Comparison of ENCODE assay signal across 33 mouse cellular contexts in genomic region chr6:123306315-123306714, GRCm38 (mm10). TPM values are rescaled to one million over a fixed set of nuclear protein-coding genes. Genes with fewer than 3 reads are reported as not detected.
"Had no signal": no experiment of that assay in that cellular context is flagged by ENCODE, and none has a peak within 500 bp of the region (broad histone marks: within the 10 kb centered on the region; RNA-seq: fewer than 3 reads in every experiment).

No protein-coding gene starts in this region.

RNA-seq across cellular contexts. Expression of gene Vmn2r19, which starts 1.8 kb away (rescaled TPM):
- total RNA-seq: gastrocnemius, adult 2 months; gastrocnemius, postnatal 10 days; gastrocnemius, postnatal 25 days; gastrocnemius, postnatal 4 days; granulocyte monocyte progenitor cell, adult 5-6 weeks; heart, adult 18-20 months; heart, adult 8-10 months; heart, postnatal 10 days; heart, postnatal 25 days; heart, postnatal 4 days; layer of hippocampus, adult 2 months; layer of hippocampus, postnatal 10 days; layer of hippocampus, postnatal 25 days; left cerebral cortex, adult 2 months; left cerebral cortex, postnatal 14 days; left cerebral cortex, postnatal 36 days had no signal
- polyA plus RNA-seq: frontal cortex, adult 2 months; heart, embryonic 10.5 days; heart, embryonic 12.5 days; heart, embryonic 14.5 days; heart, embryonic 16.5 days; hindbrain, embryonic 10.5 days; hindbrain, embryonic 12.5 days; hindbrain, embryonic 14.5 days; hindbrain, embryonic 16.5 days; inflammation-experienced regulatory T-cells, adult 6 months; intestine, embryonic 15.5 days; intestine, postnatal 0 days; kidney, embryonic 14.5 days; kidney, embryonic 16.5 days; limb, embryonic 10.5 days; limb, embryonic 12.5 days; limb, embryonic 14.5 days had no signal

RNA-seq across cellular contexts. Expression of gene Clec4e, which starts 16.6 kb away (rescaled TPM):
- total RNA-seq: gastrocnemius, adult 2 months; gastrocnemius, postnatal 25 days; heart, postnatal 4 days; layer of hippocampus, adult 2 months; layer of hippocampus, postnatal 10 days; layer of hippocampus, postnatal 25 days; left cerebral cortex, adult 2 months; left cerebral cortex, postnatal 14 days; left cerebral cortex, postnatal 36 days had no signal
- polyA plus RNA-seq: frontal cortex, adult 2 months; hindbrain, embryonic 10.5 days; hindbrain, embryonic 12.5 days; hindbrain, embryonic 14.5 days; hindbrain, embryonic 16.5 days; inflammation-experienced regulatory T-cells, adult 6 months; intestine, embryonic 15.5 days; intestine, postnatal 0 days; kidney, embryonic 14.5 days; limb, embryonic 10.5 days; limb, embryonic 12.5 days had no signal

RNA-seq across cellular contexts. Expression of gene Clec4d, which starts 44.4 kb away (rescaled TPM):
- total RNA-seq: gastrocnemius, adult 2 months; gastrocnemius, postnatal 25 days; layer of hippocampus, adult 2 months; layer of hippocampus, postnatal 10 days; layer of hippocampus, postnatal 25 days; left cerebral cortex, adult 2 months; left cerebral cortex, postnatal 14 days; left cerebral cortex, postnatal 36 days had no signal
- polyA plus RNA-seq: heart, embryonic 10.5 days; heart, embryonic 12.5 days; heart, embryonic 14.5 days; hindbrain, embryonic 10.5 days; hindbrain, embryonic 12.5 days; hindbrain, embryonic 16.5 days; inflammation-experienced regulatory T-cells, adult 6 months; kidney, embryonic 14.5 days; kidney, embryonic 16.5 days; limb, embryonic 10.5 days; limb, embryonic 12.5 days had no signal
